In genomic region chr9:89826712-89827548, GRCm38 (mm10) we compare ENCODE assay signal across 8 mouse cellular contexts.
DNase-seq lines count a peak whose midpoint lies in the region; ATAC-seq and TF ChIP-seq lines count a peak whose summit lies in the region.

No protein-coding gene starts in this region.

- no peaks in the 10 kb centered on the region for H3K36me3 ChIP-seq in embryonic facial prominence, embryonic 14.5 days (ENCODE audit: control insufficient read depth, insufficient read depth, low read length)
- H3K36me3 ChIP-seq in limb, embryonic 12.5 days = no peaks in the 10 kb centered on the region
- no peaks in the 10 kb centered on the region for H3K36me3 ChIP-seq in midbrain, embryonic 15.5 days (replicated peaks)

- H3K4me1 ChIP-seq in bone marrow, adult 2 months (ENCODE audit: control insufficient read depth, insufficient read depth, low read length) = peaks cover under 1% of the 10 kb centered on the region
- no peaks in the 10 kb centered on the region for H3K4me1 ChIP-seq in embryonic facial prominence, embryonic 14.5 days (ENCODE audit: control insufficient read depth, insufficient read depth, low read length)
- no peaks in the 10 kb centered on the region for H3K4me1 ChIP-seq in limb, embryonic 12.5 days (replicated peaks)
- H3K4me1 ChIP-seq in midbrain, embryonic 15.5 days = peaks cover 4% of the 10 kb centered on the region

- no peak for TF ChIP-seq POLR2A in bone marrow, adult 2 months (IDR thresholded peaks at IDR 0.05; ENCODE audit: borderline replicate concordance, control insufficient read depth, low read depth, low read length)

- H3K4me3 ChIP-seq in bone marrow, adult 2 months (replicated peaks; ENCODE audit: control insufficient read depth, low read depth, low read length) = no peak overlapping the region
- peak overlapping the region; percentile 10; the same call in 1 of the 2 replicates for H3K4me3 ChIP-seq in embryonic facial prominence, embryonic 14.5 days (ENCODE audit: low read depth, low read length)
- peak overlapping the region; percentile 23; the same call in 1 of the 2 replicates for H3K4me3 ChIP-seq in limb, embryonic 12.5 days (replicated peaks)
- H3K4me3 ChIP-seq in midbrain, embryonic 15.5 days = peak overlapping the region; percentile 16; the same call in 1 of the 2 replicates

- peak; percentile 95 for DNase-seq in A20 (ENCODE audit: low read depth, low spot score)
- peak; percentile 90 for DNase-seq in embryonic facial prominence, embryonic 14.5 days (ENCODE audit: low spot score)
- DNase-seq in heart, adult 8-10 months (ENCODE audit: low spot score) = peak; percentile 89
- DNase-seq in kidney, adult 8-10 months = peak; percentile 70 to 91
- peak; percentile 82 to 93 for DNase-seq in spleen, adult 18-20 months

- 30% methylated on average over 24 of the region's 24 CpGs for WGBS in bone marrow, adult 2 months
- 34% methylated on average over 24 of the region's 24 CpGs for WGBS in embryonic facial prominence, embryonic 14.5 days
- WGBS in limb, embryonic 12.5 days = 34% methylated on average over 24 of the region's 24 CpGs
- WGBS in midbrain, embryonic 15.5 days = 34% methylated on average over 24 of the region's 24 CpGs

- H3K9ac ChIP-seq in embryonic facial prominence, embryonic 14.5 days (ENCODE audit: low read depth, low read length) = peak overlapping the region; percentile 10; the same call in 1 of the 2 replicates
- H3K9ac ChIP-seq in limb, embryonic 12.5 days (replicated peaks) = no peak overlapping the region
- H3K9ac ChIP-seq in midbrain, embryonic 15.5 days = no peak overlapping the region

- H3K27me3 ChIP-seq in embryonic facial prominence, embryonic 14.5 days (replicated peaks; ENCODE audit: control insufficient read depth, insufficient read depth, low read length) = no peaks in the 10 kb centered on the region
- H3K27me3 ChIP-seq in limb, embryonic 12.5 days = 0 out of 2 replicates have a peak, but pooled peaks cover 5% of the 10 kb centered on the region
- H3K27me3 ChIP-seq in midbrain, embryonic 15.5 days (replicated peaks) = 0 out of 2 replicates have a peak, but pooled peaks cover 5% of the 10 kb centered on the region

- ATAC-seq in embryonic facial prominence, embryonic 14.5 days (ENCODE audit: low read depth) = peak; percentile 90
- ATAC-seq in limb, embryonic 12.5 days (ENCODE audit: insufficient number of reproducible peaks, insufficient read depth, low FRiP score, low TSS enrichment, low read depth) = peak; percentile 75; the same call in 1 of the 2 replicates
- ATAC-seq in midbrain, embryonic 15.5 days (replicated peaks) = peak; percentile 88

- H3K9me3 ChIP-seq in embryonic facial prominence, embryonic 14.5 days (ENCODE audit: control insufficient read depth, low read length) = no peaks in the 10 kb centered on the region
- no peaks in the 10 kb centered on the region for H3K9me3 ChIP-seq in limb, embryonic 12.5 days
- no peaks in the 10 kb centered on the region for H3K9me3 ChIP-seq in midbrain, embryonic 15.5 days

- H3K4me2 ChIP-seq in embryonic facial prominence, embryonic 14.5 days (ENCODE audit: low read depth, low read length) = peak overlapping the region; percentile 43
- peak overlapping the region; percentile 44 for H3K4me2 ChIP-seq in limb, embryonic 12.5 days
- H3K4me2 ChIP-seq in midbrain, embryonic 15.5 days = peak overlapping the region; percentile 36

- TF ChIP-seq CTCF in bone marrow, adult 2 months (IDR thresholded peaks at IDR 0.05; ENCODE audit: control insufficient read depth, insufficient read depth, low read length) = peak; percentile 79

- no peak overlapping the region for H3K27ac ChIP-seq in bone marrow, adult 2 months (ENCODE audit: control insufficient read depth, insufficient read depth, low read depth, low read length, poor library complexity)
- H3K27ac ChIP-seq in embryonic facial prominence, embryonic 14.5 days (replicated peaks; ENCODE audit: low read depth, low read length) = no peak overlapping the region
- H3K27ac ChIP-seq in limb, embryonic 12.5 days = no peak overlapping the region
- H3K27ac ChIP-seq in midbrain, embryonic 15.5 days = no peak overlapping the region
